Mouse (Mus musculus) thymus, postnatal 4 days (tissue): ENCODE results near the gene Ppat.

Experiments
- DNase-seq: peaks from one replicate; pipeline ENCODE4 v3.0.0; 2021

Ppat gene

DNA sequence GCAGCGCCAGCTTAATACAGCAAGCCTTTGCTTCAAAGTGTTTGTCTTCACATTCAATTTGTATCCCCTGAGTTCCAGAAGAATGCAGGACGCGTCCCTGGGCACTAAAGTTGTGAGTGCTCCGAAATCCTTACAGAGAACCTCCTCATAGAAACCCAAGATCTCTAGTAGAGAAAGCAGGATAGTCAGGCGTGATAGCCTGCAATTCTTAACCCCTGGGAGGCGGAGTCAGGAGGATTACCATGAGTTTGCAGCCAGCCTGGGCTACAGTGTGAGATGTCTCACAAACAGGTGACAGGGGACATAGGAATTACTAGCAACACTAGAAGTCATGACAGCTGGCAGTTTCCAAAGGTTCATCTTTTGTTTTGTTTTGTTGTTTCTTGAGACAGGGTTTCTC lies 81.8 kb downstream of the Ppat start:
- DNase-seq: no peak

DNA sequence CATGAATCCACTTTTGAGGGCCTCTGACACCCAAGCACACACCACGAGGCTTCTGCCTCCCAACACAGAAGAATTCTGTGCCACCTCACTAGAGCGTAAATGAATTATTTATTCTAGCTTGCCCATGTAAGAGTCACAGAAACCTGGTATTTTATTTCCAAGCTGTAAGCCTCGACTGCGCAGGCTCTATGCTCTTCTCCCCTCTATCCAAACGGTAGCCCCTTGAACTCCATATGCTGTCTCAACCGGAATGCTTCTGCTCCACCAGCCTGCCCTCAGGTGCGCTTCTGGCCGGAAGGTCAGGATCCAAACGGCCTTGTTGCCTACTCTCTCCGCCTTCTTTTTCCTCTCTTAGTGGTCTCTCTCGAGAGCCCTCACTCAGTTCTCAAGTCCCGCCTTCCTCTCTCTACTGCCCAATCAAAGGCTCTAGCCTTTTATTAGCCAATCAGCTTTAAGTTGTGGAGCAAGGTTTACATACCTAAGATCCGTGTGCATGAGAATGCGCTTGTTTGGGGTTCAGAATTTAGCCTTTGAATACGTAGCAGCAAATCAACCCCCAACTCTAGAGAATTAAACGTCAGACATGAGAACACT lies 82.6 kb downstream of the Ppat start:
- DNase-seq: peak; percentile 57

DNA sequence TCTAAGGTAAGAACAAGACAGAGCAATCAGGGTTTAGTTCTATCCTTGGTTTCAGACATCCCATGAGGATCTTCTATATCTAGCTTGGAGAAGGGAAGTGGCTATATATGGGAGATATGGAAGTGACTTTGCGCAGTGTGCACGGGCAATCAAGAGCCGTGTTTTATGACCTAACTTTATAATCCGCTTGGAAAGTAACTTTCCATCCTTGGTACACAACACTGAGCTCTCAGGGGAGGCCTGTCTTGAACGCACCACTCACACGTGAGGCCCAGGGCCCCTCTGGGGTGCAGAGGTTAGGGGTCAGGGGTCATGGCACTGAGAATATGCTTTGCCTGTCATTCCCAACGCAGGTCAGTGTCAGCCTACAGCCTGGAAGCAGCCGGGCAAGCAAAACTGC lies 84.6 kb downstream of the Ppat start:
- DNase-seq: no peak
